Mouse (Mus musculus) hindbrain, postnatal 0 days (tissue): Measurements from ENCODE around the gene Aadacl3. TPM values are rescaled to one million over a fixed set of nuclear protein-coding genes. Genes with fewer than 3 reads are reported as not detected.

Source experiments
- ATAC-seq: fragments of 200-750 bp; cut with Nextera tagmentation; 2 replicates; pipeline ENCODE4 v1.8.0; 2017; ENCODE audit warnings: mild to moderate bottlenecking, moderate TSS enrichment, moderate library complexity
- DNase-seq: peaks from one replicate; pipeline ENCODE4 v3.0.0-alpha.2; 2015; ENCODE audit warnings: low spot score
- H3K27ac ChIP-seq: fragments of 300-500 bp; sonication (generic); 2 replicates; pipeline ENCODE4 v1.5.1; 2014; ENCODE audit warnings: mild to moderate bottlenecking
- H3K27me3 ChIP-seq: fragments of 300-500 bp; sonication (generic); 2 replicates; pipeline ENCODE4 v1.6.1; 2014; ENCODE audit warnings: low read length, mixed read lengths; ENCODE audit not compliant: insufficient read depth
- H3K36me3 ChIP-seq: fragments of 300-500 bp; sonication (generic); 2 replicates; pipeline ENCODE4 v1.6.1; 2014; ENCODE audit warnings: low read length, mixed read lengths; ENCODE audit not compliant: insufficient read depth
- H3K4me1 ChIP-seq: fragments of 300-500 bp; sonication (generic); 2 replicates; pipeline ENCODE4 v1.6.1; 2014; ENCODE audit warnings: antibody characterized with exemption, low read length, mixed read lengths; ENCODE audit not compliant: insufficient read depth
- H3K4me2 ChIP-seq: fragments of 300-500 bp; sonication (generic); 2 replicates; pipeline ENCODE4 v1.6.1; 2014; ENCODE audit warnings: low read depth, mild to moderate bottlenecking, low read length, moderate library complexity, mixed read lengths
- H3K4me3 ChIP-seq: fragments of 300-500 bp; sonication (generic); 2 replicates; pipeline ENCODE4 v1.5.1; 2014; ENCODE audit warnings: low read length
- H3K9ac ChIP-seq: fragments of 300-500 bp; sonication (generic); replicated peaks from 2 replicates; pipeline ENCODE4 v1.6.1; 2014; ENCODE audit warnings: mild to moderate bottlenecking, low read length, moderate library complexity, mixed read lengths
- H3K9me3 ChIP-seq: fragments of 300-500 bp; sonication (generic); 2 replicates; pipeline ENCODE4 v1.6.1; 2016; ENCODE audit warnings: low read length, mixed read lengths
- CTCF ChIP-seq: IDR thresholded peaks from 2 replicates; pipeline ENCODE4 v1.5.1; 2016; ENCODE audit warnings: antibody characterized with exemption, control low read depth, low read depth
- WGBS: fragments of 180-500 bp; shearing (Covaris S2); extraction: QIAGEN DNeasy Blood & Tissue Kit; methylation state at CpG from one replicate; pipeline ENCODE4 v1.1.7; 2014; 5-methylcytosine and 5-hydroxymethylcytosine counted together
- polyA plus RNA-seq: library from polyadenylated mRNA; unstranded; fragments of >200 nt; fragmentation: Nextera tagmentation; extraction: Ambion mirVana; gene quantifications from 2 replicates; pipeline ENCODE4 v1.2.1, GENCODE M21; 2015
- total RNA-seq: library from RNA; depleted of rRNA; stranded (reverse); fragments of >200 nt; gene quantifications from 2 replicates; pipeline ENCODE4 v1.2.3, GENCODE M21; 2014

Gene Aadacl3
- total and polyA plus RNA-seq, 2 experiments from 2014 or later, result not detected

GRCm38 (mm10) chr4:144441582-144441981 lies 22.0 kb downstream of the Aadacl3 start:
- no peak overlapping the region for H3K4me2 ChIP-seq
- no peak overlapping the region for H3K27ac ChIP-seq
- H3K4me3 ChIP-seq, result no peak overlapping the region
- no peak for TF ChIP-seq CTCF
- H3K9me3 ChIP-seq, result peaks cover 21% of the 10 kb centered on the region
- no peaks in the 10 kb centered on the region for H3K27me3 ChIP-seq
- no peaks in the 10 kb centered on the region for H3K4me1 ChIP-seq
- DNase-seq (no peak), ATAC-seq (no peak)
- WGBS, result 91% methylated on average over 1 of the region's 1 CpGs
- no peak overlapping the region for H3K9ac ChIP-seq
- H3K36me3 ChIP-seq, result no peaks in the 10 kb centered on the region

- TF ChIP-seq CTCF, result no peak
- Histone ChIP-seq H3K36me3 (no peaks in the 10 kb centered on the region), H3K27ac (no peak overlapping the region), H3K9ac (no peak overlapping the region), H3K4me3 (no peak overlapping the region), H3K4me1 (no peaks in the 10 kb centered on the region), H3K4me2 (no peak overlapping the region), H3K9me3 (peaks cover 21% of the 10 kb centered on the region), H3K27me3 (no peaks in the 10 kb centered on the region)
- DNase-seq (no peak), ATAC-seq (no peak)
- 85% methylated on average over 4 of the region's 4 CpGs for WGBS
Measured at GRCm38 (mm10) chr4:144441095-144441494, 22.5 kb downstream of the Aadacl3 start.

GRCm38 (mm10) chr4:144438672-144439071 lies 24.9 kb downstream of the Aadacl3 start, which contains the start of gene 1700012P22Rik:
Gene 1700012P22Rik (minus strand): TSS chr4:144438772.
- no peak for TF ChIP-seq CTCF

GRCm38 (mm10) chr4:144433216-144433615 lies 30.3 kb downstream of the Aadacl3 start:
- Histone ChIP-seq H3K27ac (no peak overlapping the region), H3K36me3 (no peaks in the 10 kb centered on the region), H3K9me3 (peaks cover 7% of the 10 kb centered on the region; the same call in 1 of the 2 replicates), H3K9ac (no peak overlapping the region), H3K27me3 (no peaks in the 10 kb centered on the region), H3K4me1 (no peaks in the 10 kb centered on the region), H3K4me3 (no peak overlapping the region), H3K4me2 (no peak overlapping the region)
- WGBS, result 91% methylated on average over 5 of the region's 5 CpGs
- ATAC-seq (no peak), DNase-seq (no peak)
- TF ChIP-seq CTCF, result no peak

More at GRCm38 (mm10) chr4:144438672-144439071, 24.9 kb downstream of the Aadacl3 start, which contains the start of gene 1700012P22Rik:
- Histone ChIP-seq H3K36me3 (no peaks in the 10 kb centered on the region), H3K4me3 (no peak within 1 kb of the TSS), H3K27ac (no peak within 1 kb of the TSS), H3K9me3 (peaks cover 18% of the 10 kb centered on the region), H3K4me1 (no peaks in the 10 kb centered on the region), H3K4me2 (no peak within 1 kb of the TSS), H3K27me3 (no peaks in the 10 kb centered on the region), H3K9ac (no peak within 1 kb of the TSS)
- no peak for DNase-seq
- no peak for ATAC-seq

GRCm38 (mm10) chr4:144430723-144431122 lies 32.8 kb downstream of the Aadacl3 start:
- DNase-seq (no peak), ATAC-seq (no peak)
- H3K36me3 ChIP-seq, result no peaks in the 10 kb centered on the region
- no peak overlapping the region for H3K4me2 ChIP-seq
- no peak overlapping the region for H3K27ac ChIP-seq
- no peak for TF ChIP-seq CTCF
- no peaks in the 10 kb centered on the region for H3K4me1 ChIP-seq
- H3K4me3 ChIP-seq, result no peak overlapping the region
- no peak overlapping the region for H3K9ac ChIP-seq
- no peaks in the 10 kb centered on the region for H3K27me3 ChIP-seq
- H3K9me3 ChIP-seq, result 0 out of 2 replicates have a peak, but pooled peaks cover 10% of the 10 kb centered on the region
- WGBS, result 86% methylated on average over 2 of the region's 2 CpGs

- no peaks in the 10 kb centered on the region for H3K27me3 ChIP-seq
- H3K9ac ChIP-seq, result no peak overlapping the region
- no peaks in the 10 kb centered on the region for H3K36me3 ChIP-seq
- no peak overlapping the region for H3K27ac ChIP-seq
- H3K4me2 ChIP-seq, result no peak overlapping the region
- no peak for ATAC-seq
- no peak overlapping the region for H3K4me3 ChIP-seq
- no peak for TF ChIP-seq CTCF
- DNase-seq, result no peak
- WGBS, result 21% methylated on average over 3 of the region's 3 CpGs
- 0 out of 2 replicates have a peak, but pooled peaks cover 10% of the 10 kb centered on the region for H3K9me3 ChIP-seq
- no peaks in the 10 kb centered on the region for H3K4me1 ChIP-seq
Measured at GRCm38 (mm10) chr4:144428868-144429267, 34.7 kb downstream of the Aadacl3 start.

- 74% methylated on average over 5 of the region's 5 CpGs for WGBS
- no peaks in the 10 kb centered on the region for H3K27me3 ChIP-seq
- no peak for ATAC-seq
- no peak overlapping the region for H3K9ac ChIP-seq
- no peaks in the 10 kb centered on the region for H3K36me3 ChIP-seq
- no peak for DNase-seq
- no peak for TF ChIP-seq CTCF
- no peaks in the 10 kb centered on the region for H3K4me1 ChIP-seq
- no peak overlapping the region for H3K4me2 ChIP-seq
- H3K9me3 ChIP-seq, result 0 out of 2 replicates have a peak, but pooled peaks cover 8% of the 10 kb centered on the region
- no peak overlapping the region for H3K27ac ChIP-seq
- no peak overlapping the region for H3K4me3 ChIP-seq
Measured at GRCm38 (mm10) chr4:144424590-144424989, 39.0 kb downstream of the Aadacl3 start.
